Mouse (Mus musculus) testis, adult 2 months (tissue): ENCODE data around the gene Gtf3c4. TPM values are rescaled to one million over a fixed set of nuclear protein-coding genes. Genes with fewer than 3 reads are reported as not detected.

ENCODE experiments used
- H3K27ac ChIP-seq: fragments of 200-500 bp; 2 replicates; pipeline ENCODE4 v1.5.1; 2012; ENCODE audit warnings: low read depth, low read length; ENCODE audit not compliant: control insufficient read depth, insufficient read depth
- H3K27me3 ChIP-seq: fragments of 200-500 bp; 2 replicates; pipeline ENCODE4 v1.6.1; 2012; ENCODE audit warnings: mild to moderate bottlenecking, low read length, moderate library complexity; ENCODE audit not compliant: control insufficient read depth, insufficient read depth
- H3K36me3 ChIP-seq: fragments of 200-500 bp; 2 replicates; pipeline ENCODE4 v1.6.1; 2012; ENCODE audit warnings: mild to moderate bottlenecking, low read length; ENCODE audit not compliant: control insufficient read depth, insufficient read depth
- H3K4me1 ChIP-seq: fragments of 200-500 bp; 2 replicates; pipeline ENCODE4 v1.6.1; 2012; ENCODE audit warnings: low read length; ENCODE audit not compliant: control insufficient read depth, insufficient read depth
- H3K4me3 ChIP-seq: fragments of 200-500 bp; 2 replicates; pipeline ENCODE4 v1.5.1; 2012; ENCODE audit warnings: low read depth, mild to moderate bottlenecking, low read length, moderate library complexity, mixed read lengths; ENCODE audit not compliant: control insufficient read depth
- CTCF ChIP-seq: fragments of 200-500 bp; IDR thresholded peaks from 2 replicates; pipeline ENCODE4 v1.5.1; 2012; ENCODE audit warnings: low read depth, mild to moderate bottlenecking, inconsistent platforms, low read length, moderate library complexity; ENCODE audit not compliant: control insufficient read depth, insufficient read depth, insufficient replicate concordance
- POLR2A ChIP-seq: fragments of 200-500 bp; IDR thresholded peaks from 2 replicates; pipeline ENCODE4 v1.6.1; 2012; ENCODE audit warnings: low read depth, mild to moderate bottlenecking, inconsistent platforms, low read length, moderate library complexity; ENCODE audit not compliant: control insufficient read depth
- polyA plus RNA-seq: library from polyadenylated mRNA; depleted of rRNA; stranded (reverse); fragments of >200 nt; gene quantifications from 2 replicates; pipeline ENCODE4 v1.2.3, GENCODE M21; 2012

Gene Gtf3c4
- polyA plus RNA-seq, 1 experiment: 12.2 TPM

- peaks cover 2% of the 10 kb centered on the region for H3K4me1 ChIP-seq
- no peak for TF ChIP-seq POLR2A
- no peak for TF ChIP-seq CTCF
- no peak overlapping the region for H3K27ac ChIP-seq
- no peaks in the 10 kb centered on the region for H3K27me3 ChIP-seq
- H3K36me3 ChIP-seq: peaks cover 2% of the 10 kb centered on the region; the same call in 1 of the 2 replicates
- H3K4me3 ChIP-seq: no peak overlapping the region
These were observed 3.8 kb downstream of the Gtf3c4 start for GRCm38 (mm10) chr2:28836181-28836940.

- TF ChIP-seq POLR2A (no peak), CTCF (peak; percentile 35; the same call in 1 of the 2 replicates)
- Histone ChIP-seq H3K27ac (no peak overlapping the region), H3K4me3 (no peak overlapping the region), H3K36me3 (peaks cover 5% of the 10 kb centered on the region), H3K4me1 (no peaks in the 10 kb centered on the region), H3K27me3 (no peaks in the 10 kb centered on the region)
These were observed 10.9 kb downstream of the Gtf3c4 start for GRCm38 (mm10) chr2:28829265-28829664.

- Histone ChIP-seq H3K27ac (no peak overlapping the region), H3K36me3 (no peaks in the 10 kb centered on the region), H3K4me3 (no peak overlapping the region), H3K27me3 (no peaks in the 10 kb centered on the region), H3K4me1 (no peaks in the 10 kb centered on the region)
- no peak for TF ChIP-seq POLR2A
- TF ChIP-seq CTCF: no peak
These were observed 21.3 kb downstream of the Gtf3c4 start for GRCm38 (mm10) chr2:28818866-28819265.

- no peak overlapping the region for H3K27ac ChIP-seq
- no peaks in the 10 kb centered on the region for H3K36me3 ChIP-seq
- TF ChIP-seq POLR2A: no peak
- TF ChIP-seq CTCF: no peak
- no peaks in the 10 kb centered on the region for H3K4me1 ChIP-seq
- H3K4me3 ChIP-seq: no peak overlapping the region
- H3K27me3 ChIP-seq: no peaks in the 10 kb centered on the region
These were observed 29.7 kb downstream of the Gtf3c4 start for GRCm38 (mm10) chr2:28810260-28811013.

GRCm38 (mm10) chr2:28808841-28809240, 31.3 kb downstream of the Gtf3c4 start:
- no peak overlapping the region for H3K4me3 ChIP-seq
- H3K27ac ChIP-seq: no peak overlapping the region
- no peaks in the 10 kb centered on the region for H3K27me3 ChIP-seq
- H3K4me1 ChIP-seq: no peaks in the 10 kb centered on the region
- no peaks in the 10 kb centered on the region for H3K36me3 ChIP-seq
- TF ChIP-seq POLR2A (no peak), CTCF (no peak)

GRCm38 (mm10) chr2:28803406-28803805, 36.8 kb downstream of the Gtf3c4 start:
- no peak overlapping the region for H3K4me3 ChIP-seq
- H3K27me3 ChIP-seq: no peaks in the 10 kb centered on the region
- no peaks in the 10 kb centered on the region for H3K4me1 ChIP-seq
- no peaks in the 10 kb centered on the region for H3K36me3 ChIP-seq
- no peak overlapping the region for H3K27ac ChIP-seq
- TF ChIP-seq CTCF (no peak), POLR2A (no peak)

GRCm38 (mm10) chr2:28799575-28799974, 40.6 kb downstream of the Gtf3c4 start:
- H3K27me3 ChIP-seq: no peaks in the 10 kb centered on the region
- no peak overlapping the region for H3K4me3 ChIP-seq
- no peaks in the 10 kb centered on the region for H3K36me3 ChIP-seq
- H3K27ac ChIP-seq: no peak overlapping the region
- no peak for TF ChIP-seq CTCF
- TF ChIP-seq POLR2A: no peak
- no peaks in the 10 kb centered on the region for H3K4me1 ChIP-seq
